Mouse (Mus musculus) effector memory CD4-positive, alpha-beta T cell, adult 5 months (primary cell): Measurements from ENCODE around the gene Lurap1. TPM values are rescaled to one million over a fixed set of nuclear protein-coding genes. Genes with fewer than 3 reads are reported as not detected.

Source experiments
- polyA plus RNA-seq: library from polyadenylated mRNA; unstranded; fragments of 100-300 nt; shearing (Covaris generic); gene quantifications from one replicate; pipeline ENCODE4 v1.2.1, GENCODE M21; 2017

Gene Lurap1
- not detected for polyA plus RNA-seq

GRCm38 (mm10) chr4:116151238-116151637 is at the start of gene Lurap1:
Lurap1 (minus strand) TSS chr4:116151338.

GRCm38 (mm10) chr4:116173072-116173471 is 21.9 kb upstream of the Lurap1 start, which contains the start of the genes 1700042G07Rik and Gm49337:
1700042G07Rik (plus strand) TSS chr4:116173372.
Gm49337 (plus strand) TSS chr4:116173384.

DNA sequence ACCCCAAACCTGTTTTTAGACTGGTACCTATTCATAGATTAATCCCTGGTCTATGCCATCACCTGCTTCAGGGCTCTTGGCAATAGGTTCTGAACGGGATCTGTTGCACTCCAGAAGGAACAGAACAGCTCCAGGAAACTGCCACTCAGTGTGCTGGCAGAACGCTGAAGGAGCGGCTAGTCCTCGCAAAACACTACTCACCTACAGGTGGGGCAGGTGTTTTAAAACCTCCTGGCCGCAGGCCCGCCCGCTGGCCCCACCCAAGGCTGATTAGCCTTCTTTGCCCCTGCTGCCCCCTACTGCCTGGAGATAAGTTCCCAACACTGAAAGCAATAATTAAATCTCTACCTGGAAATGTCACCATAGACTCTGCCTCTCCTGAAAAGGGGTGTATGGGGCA is 16.3 kb upstream of the Lurap1 start, which contains the start of gene Tspan1:
Tspan1 (minus strand) TSS at position 198 of the 400 bp plus-strand sequence.

GRCm38 (mm10) chr4:116123602-116124519 is 27.3 kb downstream of the Lurap1 start, which contains the start of the genes Rad54l and Pomgnt1:
Rad54l (minus strand) TSS chr4:116123690.
Pomgnt1 (plus strand) TSS chr4:116123840.

Other genes starting within 250 kb of the Lurap1 start
- gene Dmbx1, start 211.4 kb downstream of the Lurap1 start, polyA plus RNA-seq = not detected
- 244 TPM for gene Faah, start 133.4 kb downstream of the Lurap1 start, polyA plus RNA-seq
- gene Nsun4, start 97.5 kb downstream of the Lurap1 start, polyA plus RNA-seq = 49.8 TPM
- gene Uqcrh, start 76.3 kb downstream of the Lurap1 start, polyA plus RNA-seq = 444 TPM
- gene Lrrc41, start 76.1 kb downstream of the Lurap1 start, polyA plus RNA-seq = 38.1 TPM
- gene Rad54l, start 27.6 kb downstream of the Lurap1 start, polyA plus RNA-seq = 1.4 TPM
- 19.6 TPM for gene Pomgnt1, start 27.5 kb downstream of the Lurap1 start, polyA plus RNA-seq
- gene Tspan1, start 16.3 kb upstream of the Lurap1 start, polyA plus RNA-seq = not detected
- gene 1700042G07Rik, start 22.0 kb upstream of the Lurap1 start, polyA plus RNA-seq = not detected
- gene Gm49337, start 22.0 kb upstream of the Lurap1 start, polyA plus RNA-seq = not detected
- 0.97 TPM for gene Pik3r3, start 70.3 kb upstream of the Lurap1 start, polyA plus RNA-seq